Mouse (Mus musculus) midbrain, postnatal 0 days (tissue): ENCODE measurements around the gene Ppp2r1b. TPM values are rescaled to one million over a fixed set of nuclear protein-coding genes. Genes with fewer than 3 reads are reported as not detected.

Experiments
- ATAC-seq: fragments of 200-750 bp; cut with Nextera tagmentation; 2 replicates; pipeline ENCODE4 v1.8.0; 2017; ENCODE audit warnings: moderate number of reproducible peaks, mild to moderate bottlenecking, moderate TSS enrichment, moderate library complexity; ENCODE audit not compliant: low FRiP score
- DNase-seq: peaks from one replicate; pipeline ENCODE4 v3.0.0-alpha.2; 2015; ENCODE audit warnings: low spot score
- H3K27ac ChIP-seq: fragments of 300-500 bp; sonication (generic); 2 replicates; pipeline ENCODE4 v1.5.1; 2014; ENCODE audit warnings: low read depth, mild to moderate bottlenecking, low read length, mixed read lengths
- H3K27me3 ChIP-seq: fragments of 300-500 bp; sonication (generic); 2 replicates; pipeline ENCODE4 v1.6.1; 2014; ENCODE audit warnings: low read length, control low read depth, mixed read lengths; ENCODE audit not compliant: insufficient read depth
- H3K36me3 ChIP-seq: fragments of 300-500 bp; sonication (generic); 2 replicates; pipeline ENCODE4 v1.6.1; 2014; ENCODE audit warnings: low read length, control low read depth, mixed read lengths; ENCODE audit not compliant: insufficient read depth
- H3K4me1 ChIP-seq: fragments of 300-500 bp; sonication (generic); 2 replicates; pipeline ENCODE4 v1.6.1; 2014; ENCODE audit warnings: mild to moderate bottlenecking, control low read depth, antibody characterized with exemption, low read length, mixed read lengths; ENCODE audit not compliant: insufficient read depth
- H3K4me2 ChIP-seq: fragments of 300-500 bp; sonication (generic); 2 replicates; pipeline ENCODE4 v1.6.1; 2014; ENCODE audit warnings: low read depth, mild to moderate bottlenecking, low read length, mixed read lengths; ENCODE audit not compliant: poor library complexity, severe bottlenecking
- H3K4me3 ChIP-seq: fragments of 300-500 bp; sonication (generic); 2 replicates; pipeline ENCODE4 v1.5.1; 2014; ENCODE audit warnings: low read depth, mild to moderate bottlenecking, low read length, moderate library complexity
- H3K9ac ChIP-seq: fragments of 300-500 bp; sonication (generic); replicated peaks from 2 replicates; pipeline ENCODE4 v1.6.1; 2014; ENCODE audit warnings: mild to moderate bottlenecking, low read length, moderate library complexity, mixed read lengths; ENCODE audit not compliant: poor library complexity, severe bottlenecking
- H3K9me3 ChIP-seq: fragments of 300-500 bp; sonication (generic); 2 replicates; pipeline ENCODE4 v1.6.1; 2016; ENCODE audit warnings: low read length, control low read depth
- CTCF ChIP-seq: IDR thresholded peaks from 2 replicates; pipeline ENCODE4 v1.5.1; 2016; ENCODE audit warnings: antibody characterized with exemption, mild to moderate bottlenecking
- WGBS: fragments of 180-500 bp; shearing (Covaris S2); extraction: QIAGEN DNeasy Blood & Tissue Kit; methylation state at CpG from one replicate; pipeline ENCODE4 v1.1.7; 2014; 5-methylcytosine and 5-hydroxymethylcytosine counted together
- polyA plus RNA-seq: library from polyadenylated mRNA; unstranded; fragments of >200 nt; fragmentation: Nextera tagmentation; extraction: Ambion mirVana; gene quantifications from 2 replicates; pipeline ENCODE4 v1.2.1, GENCODE M21; 2015
- total RNA-seq: library from RNA; depleted of rRNA; stranded (reverse); fragments of >200 nt; gene quantifications from 2 replicates; pipeline ENCODE4 v1.2.3, GENCODE M21; 2014

The Ppp2r1b gene
- total and polyA plus RNA-seq, 2 experiments from 2014 or later = 14.8 to 30.2 TPM

DNA sequence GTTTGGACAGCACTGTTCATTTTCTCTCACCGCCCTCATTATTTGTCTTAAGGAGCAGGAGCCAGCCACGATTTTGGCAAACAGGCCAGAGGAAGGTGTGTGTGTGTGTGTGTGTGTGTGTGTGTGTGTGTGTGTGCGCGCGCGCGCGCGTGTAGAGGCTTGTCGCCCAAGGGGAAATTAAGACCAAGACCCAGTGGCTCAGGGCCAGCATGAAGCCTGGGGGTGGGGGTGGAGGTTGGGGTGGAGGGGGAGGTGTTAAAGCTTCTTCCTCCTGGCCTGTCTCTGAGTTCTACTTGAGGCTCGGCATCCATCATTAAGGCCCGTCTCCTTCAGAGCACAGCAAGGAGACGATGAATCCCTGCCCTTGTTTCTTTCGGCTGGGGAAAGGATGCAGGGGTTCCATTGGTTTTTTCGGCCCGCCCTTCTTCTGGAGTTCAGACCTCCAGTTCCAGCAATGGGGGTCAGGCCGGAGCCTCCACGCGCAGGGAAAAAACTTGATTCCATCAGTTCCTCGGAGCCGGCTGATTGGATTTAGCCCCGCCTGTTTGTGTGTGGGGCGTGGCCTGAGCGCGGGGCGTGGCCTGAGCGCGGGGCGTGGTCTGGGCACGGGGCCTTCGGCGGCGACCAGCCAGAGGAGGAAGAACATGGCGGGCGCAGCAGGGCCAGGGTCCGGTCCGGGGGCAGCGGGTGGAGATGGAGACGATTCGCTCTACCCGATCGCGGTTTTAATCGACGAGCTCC, 11.4 kb downstream of the Ppp2r1b start:
- WGBS = under 1% methylated on average over 45 of the region's 45 CpGs
- no peaks in the 10 kb centered on the region for H3K9me3 ChIP-seq
- TF ChIP-seq CTCF = no peak

DNA sequence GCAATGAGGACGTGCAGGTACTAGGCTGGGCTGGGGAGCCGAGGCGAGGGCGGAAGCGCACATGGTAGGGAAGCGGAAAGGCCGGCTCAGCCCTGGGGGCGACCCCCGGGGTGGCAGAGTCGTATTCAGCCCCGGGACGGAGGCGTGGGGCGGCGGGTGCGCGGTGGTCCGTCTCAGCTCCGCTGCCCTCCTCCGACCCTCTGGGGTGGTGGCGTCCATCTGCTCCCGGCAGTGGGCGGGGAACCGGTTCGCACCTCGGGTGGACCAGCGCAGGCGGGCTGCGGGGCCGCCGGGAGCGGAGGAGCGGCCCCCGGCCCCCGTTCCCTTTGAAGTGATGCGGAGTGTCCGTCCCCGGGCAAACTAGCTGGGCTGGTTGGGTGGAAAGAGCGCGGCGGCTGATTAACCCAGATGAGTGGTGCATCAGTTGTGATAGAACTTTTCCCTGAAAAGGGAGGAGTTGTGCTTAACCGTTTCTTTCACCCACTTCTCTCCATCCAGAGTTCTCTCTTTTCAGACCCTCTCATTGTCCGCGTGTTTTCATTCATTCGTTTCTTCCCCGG, 12.1 kb downstream of the Ppp2r1b start:
- peak overlapping the region; percentile 81 for H3K4me3 ChIP-seq
- 0% methylated on average over 43 of the region's 46 CpGs for WGBS
- peak overlapping the region; percentile 93 for H3K4me2 ChIP-seq
- 0 out of 2 replicates have a peak, but pooled peaks cover 2% of the 10 kb centered on the region for H3K4me1 ChIP-seq
- no peak for TF ChIP-seq CTCF
- DNase-seq = no peak
- H3K27ac ChIP-seq = no peak overlapping the region
- H3K27me3 ChIP-seq = no peaks in the 10 kb centered on the region
- H3K36me3 ChIP-seq = peaks cover 18% of the 10 kb centered on the region
- no peak; the same call in 1 of the 2 replicates for ATAC-seq
- H3K9ac ChIP-seq = peak overlapping the region; percentile 74
- H3K9me3 ChIP-seq = no peaks in the 10 kb centered on the region

More for the DNA sequence above, 11.4 kb downstream of the Ppp2r1b start:
- H3K4me3 ChIP-seq = peak overlapping the region; percentile 81
- H3K4me2 ChIP-seq = peak overlapping the region; percentile 93
- DNase-seq = peak; percentile 81
- peak overlapping the region; percentile 74 for H3K9ac ChIP-seq
- ATAC-seq = peak; percentile 91
- H3K36me3 ChIP-seq = peaks cover 11% of the 10 kb centered on the region
- peak overlapping the region; percentile 73 for H3K27ac ChIP-seq
- no peaks in the 10 kb centered on the region for H3K27me3 ChIP-seq
- H3K4me1 ChIP-seq = 0 out of 2 replicates have a peak, but pooled peaks cover 2% of the 10 kb centered on the region

DNA sequence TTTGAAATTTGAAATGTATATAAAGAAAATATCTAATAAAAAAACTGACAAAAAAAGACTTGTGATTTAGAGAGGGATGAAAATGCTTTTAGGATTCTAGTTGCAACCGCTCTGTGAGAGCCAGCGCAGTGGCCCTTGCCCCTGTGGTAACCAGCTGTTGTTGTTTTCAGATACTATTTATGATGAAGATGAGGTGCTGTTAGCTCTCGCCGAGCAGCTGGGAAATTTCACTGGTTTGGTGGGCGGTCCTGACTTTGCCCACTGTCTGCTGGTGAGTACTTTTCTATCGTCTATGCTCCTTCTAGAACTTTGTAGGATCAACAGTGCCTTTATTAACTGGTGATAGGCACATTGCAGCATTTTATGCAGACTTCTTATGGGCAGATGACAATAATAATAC, 13.6 kb downstream of the Ppp2r1b start:
- DNase-seq = no peak
- H3K27ac ChIP-seq = no peak overlapping the region
- TF ChIP-seq CTCF = no peak
- no peak for ATAC-seq
- no peak overlapping the region for H3K9ac ChIP-seq
- H3K27me3 ChIP-seq = no peaks in the 10 kb centered on the region
- 0 out of 2 replicates have a peak, but pooled peaks cover 2% of the 10 kb centered on the region for H3K4me1 ChIP-seq
- 95% methylated on average over 6 of the region's 6 CpGs for WGBS
- H3K9me3 ChIP-seq = no peaks in the 10 kb centered on the region
- H3K4me3 ChIP-seq = no peak overlapping the region
- H3K36me3 ChIP-seq = peaks cover 23% of the 10 kb centered on the region
- no peak overlapping the region for H3K4me2 ChIP-seq

DNA sequence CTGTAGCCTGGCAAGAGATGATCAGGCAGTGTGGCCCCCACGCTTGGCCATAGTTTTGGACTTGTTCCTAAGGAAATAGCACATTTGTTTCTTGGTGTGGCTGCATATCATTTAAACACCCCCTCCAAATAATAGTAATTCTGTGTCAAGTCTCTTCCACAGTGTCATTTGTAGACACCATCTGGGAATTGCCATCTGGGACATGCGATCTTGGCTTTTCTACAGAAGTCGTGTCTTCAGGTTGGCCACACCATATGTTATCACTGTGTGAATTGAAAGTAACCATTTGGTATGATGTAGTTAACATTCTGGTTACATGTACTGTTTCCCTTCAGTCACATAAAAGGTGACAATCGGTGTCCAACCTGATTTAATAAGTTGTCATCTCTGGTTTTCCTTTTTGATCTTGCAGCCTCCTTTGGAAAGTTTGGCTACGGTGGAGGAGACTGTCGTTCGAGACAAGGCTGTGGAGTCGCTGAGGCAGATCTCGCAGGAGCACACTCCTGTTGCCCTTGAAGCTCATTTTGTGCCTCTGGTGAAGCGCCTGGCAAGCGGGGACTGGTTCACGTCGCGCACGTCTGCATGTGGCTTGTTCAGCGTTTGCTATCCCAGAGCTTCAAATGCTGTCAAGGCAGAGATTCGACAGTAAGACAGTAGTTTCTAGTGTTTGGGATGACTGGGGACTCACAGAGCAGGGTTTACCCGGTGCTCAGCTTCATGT, 16.2 kb downstream of the Ppp2r1b start:
- Histone ChIP-seq H3K36me3 (peaks cover 32% of the 10 kb centered on the region), H3K4me3 (no peak overlapping the region), H3K27me3 (no peaks in the 10 kb centered on the region), H3K4me1 (no peaks in the 10 kb centered on the region), H3K9me3 (no peaks in the 10 kb centered on the region), H3K9ac (no peak overlapping the region), H3K27ac (no peak overlapping the region), H3K4me2 (no peak overlapping the region)
- 91% methylated on average over 18 of the region's 18 CpGs for WGBS
- DNase-seq (no peak), ATAC-seq (no peak)
- TF ChIP-seq CTCF = no peak

DNA sequence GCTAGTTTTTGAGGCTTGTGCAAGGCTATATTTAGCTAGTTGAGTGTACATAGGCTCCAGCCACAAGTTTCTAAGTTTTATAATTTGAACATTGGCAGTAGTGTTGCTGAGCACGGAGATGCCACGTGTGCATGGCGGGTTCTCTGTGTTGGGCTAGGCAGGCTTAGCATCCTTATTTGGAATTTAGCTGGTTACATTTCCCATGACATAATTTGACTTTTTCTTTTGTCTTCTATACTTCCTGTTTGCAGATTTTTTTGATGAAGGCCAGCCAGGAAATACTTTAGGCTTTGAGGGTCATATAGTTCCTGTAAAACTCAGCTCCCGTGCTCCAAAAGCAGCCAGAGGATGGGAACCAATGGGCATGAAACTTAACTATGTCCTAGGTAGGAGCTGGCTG, 18.7 kb downstream of the Ppp2r1b start:
- peaks cover 48% of the 10 kb centered on the region for H3K36me3 ChIP-seq
- no peak for ATAC-seq
- WGBS = 88% methylated on average over 4 of the region's 4 CpGs

More for the DNA sequence above, 18.7 kb downstream of the Ppp2r1b start:
- Histone ChIP-seq H3K4me1 (no peaks in the 10 kb centered on the region), H3K9me3 (no peaks in the 10 kb centered on the region), H3K4me3 (no peak overlapping the region), H3K9ac (no peak overlapping the region), H3K4me2 (no peak overlapping the region), H3K27ac (no peak overlapping the region), H3K27me3 (no peaks in the 10 kb centered on the region)
- DNase-seq = no peak
- TF ChIP-seq CTCF = no peak
